Mouse (Mus musculus) kidney, adult 11 months (tissue): ENCODE results near the gene Tbc1d16.
A peak's percentile ranks its signal among the peaks of the same experiment; 100 is the strongest.

ENCODE experiments used
- DNase-seq: peaks from one replicate; pipeline ENCODE4 v3.0.0; 2022

Tbc1d16 gene

GRCm38 (mm10) chr11:119168851-119169250 is 59.4 kb downstream of the Tbc1d16 start:
- DNase-seq, result no peak

DNA sequence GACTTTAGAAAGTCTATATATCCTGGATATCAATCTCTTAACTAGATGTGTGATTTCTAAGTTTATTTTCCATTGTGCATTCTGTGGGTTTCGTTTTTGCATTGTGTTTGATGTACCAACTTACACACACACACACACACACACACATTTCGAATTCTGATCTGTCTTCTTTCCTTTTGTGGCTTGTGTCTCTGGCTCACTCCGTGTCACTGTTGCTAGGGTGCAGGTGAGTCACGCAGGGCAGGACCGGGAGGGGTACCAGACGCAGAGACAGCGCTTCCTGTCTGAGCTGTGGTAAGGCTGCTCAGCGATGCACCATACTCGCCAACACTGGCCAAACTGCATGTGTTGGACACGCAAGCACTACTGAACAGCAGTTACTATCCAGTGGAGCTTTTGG is 62.3 kb downstream of the Tbc1d16 start:
- DNase-seq, result no peak

DNA sequence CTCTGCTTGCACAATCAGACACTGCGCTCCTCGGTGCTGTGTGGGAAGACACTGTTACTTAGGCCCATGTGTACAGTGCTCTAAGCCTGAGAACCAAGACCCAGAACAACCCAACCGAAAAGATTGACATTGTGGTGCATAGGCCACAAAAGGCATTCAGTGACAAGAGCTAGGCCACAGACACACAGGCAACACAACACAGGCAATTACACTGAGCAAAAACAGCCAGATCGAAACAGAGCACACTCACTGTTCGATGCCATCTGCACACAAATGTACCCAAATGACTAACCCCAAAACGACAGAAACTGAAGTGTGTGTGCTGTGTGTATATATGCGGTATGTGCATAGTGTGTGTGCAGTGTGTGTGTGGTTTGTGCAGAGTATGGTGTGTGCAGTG is 63.9 kb downstream of the Tbc1d16 start:
- no peak for DNase-seq

- DNase-seq, result no peak
Observed at GRCm38 (mm10) chr11:119163734-119163992, 64.6 kb downstream of the Tbc1d16 start.

DNA sequence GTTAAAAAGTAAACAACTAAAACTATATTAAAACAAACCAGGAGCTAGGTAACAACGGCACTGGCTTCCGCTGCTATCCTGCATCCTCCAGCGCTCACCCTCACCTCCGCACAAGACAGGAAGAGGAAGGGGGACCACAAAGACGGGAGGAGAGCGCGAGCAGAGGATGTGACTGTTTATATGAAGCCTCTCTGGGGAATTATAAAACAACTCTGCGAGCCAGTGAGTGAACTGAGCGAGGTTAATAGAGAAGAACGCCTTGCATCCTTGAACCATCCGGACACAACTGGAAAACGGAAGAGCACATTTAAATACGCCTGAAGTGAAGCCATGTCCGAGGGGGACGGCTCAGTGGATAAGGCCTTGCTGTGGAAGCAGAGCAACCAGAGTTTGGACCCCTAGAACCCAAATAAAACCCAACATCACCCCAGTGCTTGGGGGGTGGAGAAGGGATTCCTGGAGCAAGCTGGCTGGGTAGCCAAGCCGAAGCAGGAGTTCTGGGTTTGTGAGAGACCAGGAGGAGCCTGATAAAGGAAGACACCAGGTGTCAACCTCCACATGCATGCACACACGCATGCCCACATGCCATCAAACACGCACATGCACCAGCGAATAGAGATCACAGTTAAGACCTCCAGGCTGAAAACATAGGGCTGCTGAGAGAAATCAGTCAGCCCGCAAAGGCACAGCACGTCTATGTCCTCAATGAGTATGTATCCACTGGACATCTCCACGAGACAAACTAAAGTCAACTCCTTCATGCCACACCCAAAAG is 65.2 kb downstream of the Tbc1d16 start:
- no peak for DNase-seq

DNA sequence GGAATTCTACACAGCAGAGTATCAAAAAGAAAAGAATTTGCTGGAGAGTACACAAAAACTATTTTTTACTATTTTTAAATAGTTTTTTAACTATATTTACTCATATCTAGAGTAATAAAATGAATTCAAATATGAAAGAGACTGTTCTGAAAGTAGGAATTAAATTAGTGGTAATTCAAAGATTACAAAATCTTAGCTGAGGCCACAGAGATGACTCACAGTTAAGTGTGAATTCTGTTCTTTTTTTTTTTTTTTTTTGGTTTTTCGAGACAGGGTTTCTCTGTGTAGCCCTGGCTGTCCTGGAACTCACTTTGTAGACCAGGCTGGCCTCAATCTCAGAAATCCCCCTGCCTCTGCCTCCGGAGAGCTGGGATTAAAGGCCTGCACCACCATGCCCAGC is 66.6 kb downstream of the Tbc1d16 start:
- DNase-seq, result no peak

DNA sequence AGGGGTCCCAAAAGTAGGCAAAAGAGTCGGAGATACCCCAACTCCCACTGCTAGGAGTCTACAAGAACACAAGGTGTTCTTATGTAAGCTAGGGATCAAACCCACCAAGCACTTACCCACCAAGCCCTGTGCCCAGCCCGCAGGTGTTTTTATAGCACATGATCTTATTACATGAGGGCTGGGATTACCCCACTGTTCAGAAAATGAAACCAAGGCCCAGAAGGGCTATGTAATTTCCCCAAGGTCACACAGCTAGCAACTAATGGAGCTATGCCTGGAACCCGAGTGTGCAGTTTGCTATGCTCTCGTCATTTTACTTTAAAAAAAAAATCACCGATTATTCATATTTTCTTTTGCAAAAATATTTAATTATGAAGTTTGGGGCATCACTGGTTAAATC is 68.2 kb downstream of the Tbc1d16 start:
- no peak for DNase-seq

DNA sequence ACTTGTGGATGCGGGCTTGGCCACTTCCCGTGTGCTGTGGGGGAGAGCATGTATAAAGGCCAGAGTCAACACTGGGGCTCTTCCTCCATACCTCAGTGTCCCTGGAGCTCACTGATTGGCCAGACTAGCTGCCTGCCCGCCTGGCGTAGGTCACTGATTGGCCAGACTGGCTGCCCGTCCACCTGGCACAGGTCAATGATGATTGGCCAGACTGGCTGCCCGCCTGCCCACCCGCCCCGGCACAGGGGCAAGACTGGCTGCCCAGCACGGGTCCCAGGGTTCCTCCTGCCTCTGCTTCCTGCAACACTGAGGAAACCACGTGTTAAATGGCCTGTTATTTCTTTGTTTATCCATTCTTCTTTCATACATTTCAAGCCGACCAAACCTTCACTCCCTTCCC is 68.8 kb downstream of the Tbc1d16 start:
- peak; percentile 67 for DNase-seq

DNA sequence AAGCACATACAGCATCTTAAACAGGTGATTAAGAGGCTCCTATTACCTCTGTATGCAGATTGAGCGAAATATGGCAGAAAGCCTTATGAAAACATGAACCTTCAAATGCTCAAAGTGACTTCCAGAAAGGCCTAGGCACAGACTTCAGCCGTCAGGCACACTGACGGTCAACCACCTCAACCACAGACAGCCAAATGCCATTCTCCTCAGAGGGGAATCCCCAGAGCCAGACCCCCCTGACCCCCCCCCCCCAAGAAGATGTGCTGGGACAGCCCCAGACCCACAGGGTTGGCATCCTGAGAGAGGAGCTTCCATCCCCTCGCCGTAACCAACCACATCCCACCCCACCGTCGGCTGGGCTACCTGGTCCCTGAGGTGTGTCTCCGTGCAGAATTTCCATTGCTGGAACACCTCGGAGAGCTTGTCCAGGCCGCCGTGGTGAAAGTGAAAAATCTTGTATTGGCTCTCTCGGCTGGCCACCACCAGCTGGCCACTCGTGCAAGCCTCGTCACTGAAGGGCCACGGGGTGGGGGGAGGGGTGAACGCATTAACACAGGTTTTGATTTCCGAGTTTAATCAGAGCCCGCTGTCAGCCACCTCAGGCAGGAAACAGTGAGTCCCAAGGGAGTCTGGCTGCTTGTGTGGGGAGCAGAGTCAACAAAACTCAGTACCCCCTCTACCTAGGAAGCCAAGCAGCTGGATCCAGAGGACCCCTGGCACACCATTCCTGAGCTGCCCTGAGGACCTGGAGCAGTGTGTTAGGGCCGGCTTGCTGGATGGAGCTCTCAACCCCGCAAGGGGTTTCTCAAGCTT is 70.7 kb downstream of the Tbc1d16 start:
- no peak for DNase-seq

- DNase-seq, result peak; percentile 39
Observed at GRCm38 (mm10) chr11:119156481-119157254, 71.6 kb downstream of the Tbc1d16 start.

GRCm38 (mm10) chr11:119155638-119156480 is 72.4 kb downstream of the Tbc1d16 start:
- DNase-seq, result peak; percentile 73

DNA sequence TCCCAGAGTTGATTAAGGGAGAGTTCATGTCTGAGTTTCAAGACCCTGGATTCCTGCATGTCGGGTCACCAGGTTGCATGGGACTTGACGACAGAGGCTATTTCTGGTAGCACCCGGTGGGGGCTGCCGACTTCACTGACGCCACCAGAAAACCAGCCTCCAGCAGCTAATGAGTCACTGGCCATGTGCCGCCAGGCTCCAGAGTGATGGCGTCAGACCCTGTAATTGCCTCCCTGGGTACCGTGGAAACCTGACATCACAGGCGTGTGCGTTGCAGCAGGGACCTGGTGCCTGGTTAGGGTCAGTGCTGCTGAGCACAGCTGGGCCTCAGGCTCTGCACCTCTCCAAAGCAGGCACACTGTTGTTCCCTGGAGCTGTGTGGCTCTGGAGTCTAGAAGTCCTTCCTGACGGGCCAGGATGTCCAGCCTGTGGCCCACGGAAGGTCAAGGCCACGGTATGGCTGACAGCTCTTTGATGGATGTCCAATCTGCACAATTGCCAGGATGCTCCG is 75.9 kb downstream of the Tbc1d16 start:
- no peak for DNase-seq

GRCm38 (mm10) chr11:119151073-119151607 is 77.2 kb downstream of the Tbc1d16 start:
- DNase-seq, result no peak

DNA sequence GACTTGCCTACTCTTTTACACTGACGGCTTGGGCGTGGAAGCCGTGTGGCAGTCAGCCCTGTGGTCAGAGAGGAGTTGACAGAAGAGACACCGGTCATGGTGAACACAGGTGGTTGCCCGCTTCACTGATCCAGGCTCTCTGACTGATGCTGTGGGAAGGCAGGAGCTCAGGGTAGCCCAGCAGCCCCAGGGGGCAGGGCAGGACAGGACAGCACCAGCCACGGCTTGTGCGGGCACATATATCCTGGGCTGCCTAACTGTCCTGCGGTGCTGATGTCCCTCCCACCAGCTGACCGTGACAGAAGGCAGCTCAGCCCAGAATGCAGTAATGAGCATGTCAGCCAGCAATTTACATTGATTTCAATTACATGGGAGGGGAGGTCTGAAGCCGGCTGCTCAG is 77.9 kb downstream of the Tbc1d16 start:
- DNase-seq, result no peak

- no peak for DNase-seq
Observed at GRCm38 (mm10) chr11:119148829-119149228, 79.5 kb downstream of the Tbc1d16 start.

DNA sequence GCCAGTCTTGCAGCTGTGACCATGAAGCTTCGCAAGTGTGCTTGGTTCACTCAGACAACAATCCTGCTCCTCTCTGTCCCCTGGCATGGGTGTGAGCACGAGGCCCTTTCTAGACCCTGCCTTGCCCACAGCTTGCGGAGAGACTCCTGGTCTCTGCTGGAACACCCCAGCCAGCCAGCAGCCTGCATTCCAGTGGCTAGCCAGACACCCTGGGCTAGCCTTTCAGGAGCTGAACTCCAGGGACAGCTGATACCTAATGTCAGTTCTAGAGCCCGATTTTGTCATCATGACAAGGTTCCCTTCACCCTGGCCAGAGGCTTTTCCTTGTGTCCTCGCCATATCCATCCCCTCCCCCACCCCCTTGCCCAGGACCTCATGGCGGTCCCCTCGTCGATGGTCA is 81.1 kb downstream of the Tbc1d16 start:
- no peak for DNase-seq

DNA sequence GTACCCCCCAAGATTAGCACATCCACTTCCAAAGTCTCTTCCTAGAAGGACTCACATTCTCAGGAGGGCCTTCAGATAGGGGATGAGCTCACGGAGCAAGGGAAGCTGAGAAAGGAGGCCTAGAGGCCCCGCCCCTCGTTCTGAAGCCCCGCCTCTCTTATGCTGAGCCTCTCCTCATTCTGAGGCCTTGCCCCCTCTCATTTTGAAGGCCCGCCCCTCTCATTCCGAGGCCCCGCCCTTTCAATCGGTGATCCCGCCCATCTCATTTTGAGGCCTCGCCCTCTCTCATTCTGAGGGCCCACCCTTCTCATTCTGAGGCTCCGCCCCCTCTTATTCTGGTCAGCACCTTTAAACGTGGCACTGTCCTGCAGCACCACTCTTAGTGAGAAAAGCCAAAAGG is 82.2 kb downstream of the Tbc1d16 start:
- DNase-seq, result no peak

DNA sequence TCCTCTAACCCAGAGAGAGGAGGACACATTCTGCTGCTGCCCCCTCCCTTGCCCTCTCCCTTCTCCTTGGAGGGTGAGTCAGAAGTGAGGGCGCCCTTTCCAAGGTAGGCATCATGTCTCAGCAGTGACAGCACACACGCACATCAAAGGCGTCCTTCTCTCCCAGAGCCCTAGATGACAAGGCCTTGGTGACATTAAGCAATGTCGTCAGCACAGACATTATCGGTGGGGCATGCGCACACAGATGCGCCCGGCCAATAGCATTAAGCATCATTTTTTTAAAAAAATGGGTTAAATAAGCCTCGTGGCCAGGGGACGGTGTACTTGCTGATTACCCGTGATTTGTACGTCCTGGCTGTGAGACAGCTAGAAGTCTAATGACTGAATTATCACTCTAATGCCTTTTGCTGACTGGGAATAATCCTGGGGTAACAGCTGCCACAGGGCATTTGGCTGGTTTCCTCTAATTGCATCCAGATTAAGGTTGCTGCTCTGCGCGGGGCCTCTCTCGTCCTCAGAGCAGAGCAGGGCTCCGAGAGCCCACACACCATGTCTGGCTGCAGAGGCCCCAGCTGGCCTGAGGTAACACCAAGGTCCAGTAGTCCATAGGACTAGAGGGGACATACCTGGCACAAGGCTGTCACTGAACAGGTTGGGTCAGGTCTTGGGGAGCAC is 83.4 kb downstream of the Tbc1d16 start:
- DNase-seq, result no peak

DNA sequence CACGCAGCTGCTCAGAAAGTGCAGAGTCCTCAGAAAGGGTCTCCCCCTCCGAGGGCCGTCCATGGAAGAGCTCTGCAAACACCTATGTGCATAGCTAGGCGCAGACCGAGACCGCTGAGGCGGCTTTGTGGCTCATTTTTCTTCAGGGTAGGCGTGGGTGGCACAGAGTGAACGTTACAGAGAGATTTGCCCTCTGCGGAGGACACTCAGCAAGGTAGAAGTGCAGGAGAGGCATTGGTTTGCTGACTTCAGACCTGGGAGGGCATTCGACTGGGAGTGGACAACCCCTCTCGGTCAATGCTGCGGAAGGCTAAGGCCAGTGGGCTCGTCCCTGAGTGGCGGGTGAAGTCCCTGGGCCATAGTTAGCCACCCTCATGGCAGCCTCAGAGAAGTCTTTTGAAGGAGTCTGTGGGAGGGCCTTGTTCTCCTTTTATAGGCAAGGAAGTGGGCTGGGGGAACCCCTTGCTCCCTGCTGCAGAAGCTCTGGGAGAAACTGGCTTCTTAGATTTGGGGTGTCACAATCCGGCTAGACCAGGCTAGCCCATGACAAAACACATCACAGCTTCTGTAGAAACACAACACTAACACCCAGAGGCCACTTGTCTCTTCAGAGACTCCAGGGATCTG is 84.8 kb downstream of the Tbc1d16 start:
- DNase-seq, result no peak

DNA sequence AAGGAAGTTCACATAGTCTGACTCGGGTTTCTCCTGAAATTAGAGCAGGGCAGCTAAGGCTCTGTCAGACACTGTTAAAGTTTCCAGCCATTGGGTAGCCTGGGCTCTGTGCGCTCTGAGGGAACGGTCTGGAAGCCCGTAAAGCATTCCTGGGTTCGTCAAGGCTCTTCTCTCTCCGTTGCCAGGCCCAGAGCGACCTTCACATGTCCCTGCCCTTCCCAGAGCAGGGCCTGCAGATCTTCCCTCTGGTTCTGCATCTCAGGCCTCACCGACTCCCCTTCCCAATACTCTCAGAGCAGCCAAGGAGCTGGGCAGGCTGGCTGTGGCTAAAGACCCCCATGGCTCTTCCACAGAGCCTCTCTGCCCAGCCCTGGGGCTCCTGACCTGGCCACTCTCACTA is 85.7 kb downstream of the Tbc1d16 start:
- no peak for DNase-seq

- DNase-seq, result no peak
Observed at GRCm38 (mm10) chr11:119139026-119139425, 89.3 kb downstream of the Tbc1d16 start.
